Mouse (Mus musculus) bone marrow macrophage, adult 2 months (primary cell): ENCODE data around the gene Prdx6.

Experiments used
- CTCF ChIP-seq: IDR thresholded peaks from 2 replicates; pipeline ENCODE4 v1.5.1; 2012; ENCODE audit warnings: low read depth, mild to moderate bottlenecking, low read length, moderate library complexity
- POLR2A ChIP-seq: IDR thresholded peaks from 2 replicates; pipeline ENCODE4 v1.6.1; 2012; ENCODE audit warnings: mild to moderate bottlenecking, low read depth, low read length, borderline replicate concordance

DNA sequence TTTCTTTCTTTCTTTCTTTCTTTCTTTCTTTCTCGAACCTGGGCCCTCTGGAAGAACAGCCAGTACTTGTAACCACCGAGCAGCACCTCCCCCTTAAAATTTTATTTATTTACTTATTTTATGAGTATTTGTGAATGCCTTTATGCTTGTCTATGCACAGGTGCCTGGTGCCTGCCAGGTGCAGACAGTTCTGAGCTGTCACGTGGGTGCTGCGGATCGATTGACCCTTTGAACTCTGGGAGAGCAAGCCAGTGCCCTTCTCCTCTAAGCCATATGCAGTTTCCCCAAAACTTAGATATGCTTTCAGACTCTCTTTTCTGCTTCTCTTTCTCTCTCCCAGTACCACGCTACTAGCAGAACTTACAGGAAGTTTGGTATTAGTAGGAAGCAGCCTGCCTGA lies 8.1 kb upstream of the Prdx6 start:
- no peak for TF ChIP-seq CTCF
- no peak for TF ChIP-seq POLR2A
